Mouse (Mus musculus): ENCODE data around the gene Sh3rf3. TPM values are rescaled to one million over a fixed set of nuclear protein-coding genes. Genes with fewer than 3 reads are reported as not detected.

Sh3rf3 gene
- under 1 TPM; 0.43 to 0.79 TPM for total RNA-seq (2021)
- long read RNA-seq, experiment 1, result 0 reads
- long read RNA-seq, experiment 2, result 0 reads

GRCm38 (mm10) chr10:58813081-58813800 is at the start of gene Sh3rf3:
Sh3rf3 (plus strand) TSS chr10:58813359.
- DNase-seq, result peak; percentile 23

GRCm38 (mm10) chr10:58788486-58789274 is 24.5 kb upstream of the Sh3rf3 start:
- no peak for DNase-seq

GRCm38 (mm10) chr10:58797555-58797954 is 15.6 kb upstream of the Sh3rf3 start:
- no peak for DNase-seq

- DNase-seq, result no peak
Measured at GRCm38 (mm10) chr10:58798156-58798555, 15.0 kb upstream of the Sh3rf3 start.

- no peak for DNase-seq
Measured at GRCm38 (mm10) chr10:58800996-58801433, 12.1 kb upstream of the Sh3rf3 start.

- no peak for DNase-seq
Measured at GRCm38 (mm10) chr10:58802391-58802790, 10.8 kb upstream of the Sh3rf3 start.

- DNase-seq, result no peak
Measured at GRCm38 (mm10) chr10:58807956-58808355, 5.2 kb upstream of the Sh3rf3 start.

GRCm38 (mm10) chr10:58810181-58810580 is 3.0 kb upstream of the Sh3rf3 start:
- DNase-seq, result no peak

GRCm38 (mm10) chr10:58812210-58813080 is 714 bp upstream of the Sh3rf3 start:
- peak; percentile 78 for DNase-seq

- DNase-seq, result no peak
Measured at GRCm38 (mm10) chr10:58813801-58814191, 637 bp downstream of the Sh3rf3 start.

GRCm38 (mm10) chr10:58814486-58814885 is 1.3 kb downstream of the Sh3rf3 start:
- no peak for DNase-seq

GRCm38 (mm10) chr10:58824016-58824568 is 10.9 kb downstream of the Sh3rf3 start:
- DNase-seq, result no peak

GRCm38 (mm10) chr10:58829251-58830111 is 16.3 kb downstream of the Sh3rf3 start:
- DNase-seq, result no peak

- no peak for DNase-seq
Measured at GRCm38 (mm10) chr10:58833146-58833545, 20.0 kb downstream of the Sh3rf3 start.

- DNase-seq, result no peak
Measured at GRCm38 (mm10) chr10:58833741-58834178, 20.6 kb downstream of the Sh3rf3 start.

GRCm38 (mm10) chr10:58836391-58836790 is 23.2 kb downstream of the Sh3rf3 start:
- no peak for DNase-seq

- DNase-seq, result no peak
Measured at GRCm38 (mm10) chr10:58837504-58837903, 24.3 kb downstream of the Sh3rf3 start.

- no peak for DNase-seq
Measured at GRCm38 (mm10) chr10:58841945-58842344, 28.8 kb downstream of the Sh3rf3 start.

- DNase-seq, result no peak
Measured at GRCm38 (mm10) chr10:58843100-58843499, 29.9 kb downstream of the Sh3rf3 start.

GRCm38 (mm10) chr10:58848127-58848526 is 35.0 kb downstream of the Sh3rf3 start:
- DNase-seq, result no peak

- no peak for DNase-seq
Measured at GRCm38 (mm10) chr10:58848536-58848935, 35.4 kb downstream of the Sh3rf3 start.
